Mouse (Mus musculus) thymus, adult 2 months (tissue): Measurements from ENCODE around the gene Sdccag8.

Source experiments
- CTCF ChIP-seq: fragments of 200-500 bp; IDR thresholded peaks from 2 replicates; pipeline ENCODE4 v1.5.1; 2012; ENCODE audit warnings: mild to moderate bottlenecking, control low read depth, low read length, moderate library complexity, borderline replicate concordance; ENCODE audit not compliant: control insufficient read depth, poor library complexity, insufficient read depth; ENCODE audit errors: extremely low read depth
- POLR2A ChIP-seq: fragments of 200-500 bp; IDR thresholded peaks from 2 replicates; pipeline ENCODE4 v1.6.1; 2012; ENCODE audit warnings: mild to moderate bottlenecking, low read length, control low read depth, moderate library complexity; ENCODE audit not compliant: control insufficient read depth, poor library complexity, insufficient read depth; ENCODE audit errors: extremely low read depth

GRCm38 (mm10) chr1:176818763-176819162 lies 4.3 kb downstream of the Sdccag8 start:
- TF ChIP-seq CTCF: no peak
- TF ChIP-seq POLR2A: no peak
